Mouse (Mus musculus) kidney, postnatal 36 days (tissue): ENCODE results near the gene Cwc27.

Source experiments
- DNase-seq, 2 experiments: peaks; one replicate each; pipeline ENCODE4 v3.0.0; 2021 to 2022; ENCODE audit warnings: mixed read lengths in 2 of 2

Cwc27 gene

DNA sequence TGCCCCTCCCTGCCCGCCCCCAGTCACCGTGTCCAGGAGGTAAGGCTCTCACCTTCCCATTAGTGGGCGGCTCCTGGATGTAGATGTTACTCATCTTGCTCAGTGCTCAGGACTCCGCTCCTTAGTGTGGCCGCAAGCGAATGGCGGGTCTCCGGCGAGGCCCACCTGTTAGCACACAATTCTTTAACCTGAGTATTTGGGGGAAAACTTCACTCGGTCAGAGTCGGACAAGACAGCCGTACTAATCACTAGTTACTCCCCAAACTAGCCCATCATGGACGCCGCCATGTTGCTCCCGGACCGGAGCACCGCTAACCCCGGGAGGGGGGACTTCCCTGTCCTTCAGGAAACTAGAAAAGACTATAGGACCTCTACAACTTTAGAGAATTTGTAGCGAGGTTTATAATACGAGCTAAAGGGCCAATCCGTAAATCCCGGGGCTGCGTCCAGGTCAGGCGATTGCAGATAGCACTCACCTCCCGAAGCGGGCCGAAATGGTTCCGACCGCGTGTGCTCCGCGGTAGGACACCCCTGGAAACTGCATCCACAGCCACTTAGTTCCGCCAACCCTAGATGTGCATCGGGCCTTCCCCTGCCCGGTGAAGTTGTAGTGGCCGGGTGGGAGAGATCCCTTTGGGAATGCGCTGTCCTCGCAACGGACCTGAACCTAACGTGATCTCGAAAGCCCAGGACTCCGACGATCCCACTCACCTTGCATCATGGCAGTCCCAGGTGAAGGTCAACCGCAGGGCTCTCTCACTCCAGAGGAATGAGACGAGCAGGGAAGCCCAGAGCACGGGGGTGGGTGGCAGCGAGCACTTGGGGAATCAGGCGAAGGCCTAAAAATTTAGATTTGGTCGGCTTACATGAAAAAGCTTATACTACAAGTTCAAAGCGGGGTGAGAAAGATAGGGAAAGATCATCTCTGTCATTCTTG is at the start of gene Cwc27:
Gene Cwc27, minus strand, starts transcription at position 508 of the 937 bp plus-strand sequence.
- DNase-seq: peak; percentile 74 to 85

DNA sequence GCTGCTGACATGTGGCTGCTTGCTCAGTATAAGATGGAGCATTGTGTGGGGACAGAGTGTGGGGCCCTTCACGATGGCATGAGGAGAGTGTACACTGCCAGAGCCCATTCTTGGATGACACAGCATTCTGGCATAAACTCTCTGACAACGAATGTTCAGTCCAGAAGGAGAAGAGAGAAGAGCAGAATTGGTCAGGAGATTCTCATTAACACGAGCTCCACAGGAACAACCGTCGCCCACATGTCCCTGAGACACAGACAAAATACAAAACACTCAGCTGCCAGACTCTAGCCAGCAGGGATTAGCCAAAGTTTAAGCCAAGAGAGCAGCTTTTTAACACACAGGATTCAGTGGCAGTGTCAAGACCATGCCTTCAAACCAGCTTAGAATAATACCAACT is 49.8 kb upstream of the Cwc27 start:
- no peak for DNase-seq

DNA sequence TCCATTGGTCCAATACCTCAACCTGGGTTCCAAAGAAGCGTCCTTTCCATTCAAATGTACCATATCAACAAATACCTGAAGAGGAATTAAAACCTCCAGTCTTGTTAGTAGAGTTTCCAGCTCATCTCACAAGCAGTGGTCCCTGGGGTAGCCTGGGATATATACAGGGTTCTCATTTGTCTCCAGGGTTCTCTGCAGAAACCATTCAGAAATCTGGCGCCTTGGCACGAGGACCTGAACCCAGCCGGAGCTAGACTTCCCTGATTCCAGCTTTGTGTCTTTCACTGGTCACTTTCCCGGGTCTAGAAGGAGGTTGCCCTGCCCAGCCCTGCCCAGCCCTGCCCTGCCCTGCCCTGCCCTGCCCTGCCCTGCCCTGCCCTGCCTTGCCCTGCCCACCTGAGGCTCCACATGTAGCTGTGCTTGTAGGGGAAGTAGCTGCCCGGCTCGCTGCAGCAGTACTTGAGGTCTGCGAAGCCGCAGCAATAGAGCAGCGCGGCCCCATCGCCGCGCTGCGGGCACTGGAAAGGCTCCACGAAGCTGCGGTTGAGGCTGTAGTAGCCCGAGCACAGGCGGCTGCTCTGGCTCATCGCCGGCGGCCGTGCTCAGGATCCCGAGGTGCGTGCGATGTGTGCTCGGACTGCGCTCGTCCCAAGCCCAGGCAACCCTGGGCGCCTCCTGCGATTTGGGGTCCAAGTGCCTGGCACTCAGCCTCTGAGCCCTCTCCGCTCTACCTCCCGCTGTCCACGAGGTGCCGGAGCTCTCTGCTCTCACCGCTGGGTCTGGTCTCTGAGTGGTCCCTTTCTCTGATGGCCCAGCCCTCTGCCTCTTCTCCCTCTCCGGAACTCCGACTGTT is 46.4 kb upstream of the Cwc27 start, which contains the start of gene Shisal2b:
Gene Shisal2b, minus strand, starts transcription at position 767 of the 853 bp plus-strand sequence.
- peak; percentile 1 to 46 for DNase-seq

DNA sequence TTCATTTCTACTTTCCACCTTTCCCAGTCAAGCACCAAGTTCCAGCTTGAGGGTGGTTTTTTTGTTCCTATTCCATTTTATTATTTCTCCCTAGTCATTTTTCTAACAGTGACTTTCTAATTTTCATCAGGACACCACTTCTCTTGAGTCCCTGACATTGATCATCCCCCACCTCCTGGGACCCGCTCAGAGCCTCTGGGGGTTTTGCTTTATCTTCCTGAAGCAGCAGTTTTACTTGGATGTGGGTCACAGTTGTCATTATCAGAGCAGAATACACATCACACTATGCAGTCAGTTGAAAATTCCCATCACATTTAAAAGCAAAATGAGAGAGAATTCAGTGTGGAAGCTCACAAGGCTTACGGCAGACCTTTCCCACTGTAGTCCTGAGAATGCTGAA is 36.7 kb upstream of the Cwc27 start:
- no peak for DNase-seq

DNA sequence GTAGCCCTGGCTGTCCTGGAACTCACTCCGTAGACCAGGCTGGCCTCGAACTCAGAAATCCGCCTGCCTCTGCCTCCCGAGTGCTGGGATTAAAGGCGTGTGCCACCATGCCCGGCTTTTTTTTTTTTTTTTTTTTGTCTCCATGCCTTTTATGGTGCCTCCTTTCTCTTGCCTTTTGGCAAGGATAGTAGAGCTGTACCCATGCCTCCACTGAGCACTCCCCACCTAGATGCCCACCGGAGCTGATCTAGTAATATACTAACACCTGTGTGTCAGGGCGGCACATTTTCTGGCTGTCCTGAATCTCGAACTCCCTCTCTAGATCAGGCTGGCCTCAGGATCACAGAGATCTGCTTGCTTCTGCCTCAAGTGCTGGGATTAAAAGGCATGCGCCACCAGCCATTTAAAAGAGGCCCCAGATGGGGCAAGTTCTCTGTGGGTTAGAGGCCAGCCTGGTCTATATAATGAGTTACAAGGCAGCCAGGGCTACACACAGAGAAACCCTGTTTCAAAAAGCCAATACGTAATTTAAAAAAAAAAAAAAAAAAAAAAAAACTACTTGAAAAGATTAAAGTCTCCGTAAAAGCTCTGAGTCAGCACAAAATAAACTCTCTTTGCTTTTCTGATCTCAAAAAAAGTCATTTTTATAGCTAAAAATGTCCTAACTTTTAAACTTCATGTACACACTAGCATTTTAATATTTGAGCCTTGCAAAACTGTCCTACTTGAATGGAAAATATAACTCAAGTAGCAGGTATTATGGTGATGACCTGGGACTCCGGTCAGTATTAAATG is 26.6 kb upstream of the Cwc27 start:
- no peak for DNase-seq

DNA sequence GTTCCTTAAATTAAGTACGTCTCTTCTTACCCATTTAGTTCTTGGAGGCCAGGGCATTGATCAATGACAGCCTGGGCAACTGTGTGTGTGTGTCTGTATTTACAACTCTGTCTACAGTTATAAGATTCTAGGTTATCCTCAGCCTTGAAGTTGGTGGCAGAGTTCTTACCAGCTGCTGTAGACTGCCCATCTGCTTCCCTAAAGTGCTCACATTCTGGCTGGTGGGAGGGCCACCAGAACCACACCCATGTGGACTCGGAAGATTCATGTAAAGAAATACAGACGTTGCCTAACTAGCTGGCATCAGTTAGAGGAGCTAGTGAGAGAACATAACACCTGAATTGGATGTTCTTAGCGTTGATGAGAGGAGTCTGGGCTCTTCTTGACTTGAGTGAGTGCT is 25.0 kb upstream of the Cwc27 start:
- no peak for DNase-seq

DNA sequence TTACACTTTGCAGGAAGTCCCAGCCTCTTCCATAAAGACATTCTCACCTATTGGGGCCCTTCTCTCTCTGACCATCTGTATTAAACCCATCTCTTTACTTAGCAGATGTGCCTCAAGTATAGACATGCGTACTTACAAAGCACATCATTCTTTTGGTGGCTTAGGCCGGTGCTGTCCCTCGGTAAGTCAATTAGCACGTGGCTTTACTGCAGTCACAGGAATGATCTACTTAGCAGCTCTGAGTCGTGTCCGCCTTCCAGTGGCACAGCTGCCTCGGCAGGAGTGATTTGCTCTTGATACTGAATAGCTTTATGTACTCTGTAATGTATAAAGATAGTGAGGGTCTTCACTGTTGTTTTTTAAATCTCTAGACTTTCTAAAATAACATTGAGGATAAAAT is 20.7 kb upstream of the Cwc27 start:
- DNase-seq: no peak

DNA sequence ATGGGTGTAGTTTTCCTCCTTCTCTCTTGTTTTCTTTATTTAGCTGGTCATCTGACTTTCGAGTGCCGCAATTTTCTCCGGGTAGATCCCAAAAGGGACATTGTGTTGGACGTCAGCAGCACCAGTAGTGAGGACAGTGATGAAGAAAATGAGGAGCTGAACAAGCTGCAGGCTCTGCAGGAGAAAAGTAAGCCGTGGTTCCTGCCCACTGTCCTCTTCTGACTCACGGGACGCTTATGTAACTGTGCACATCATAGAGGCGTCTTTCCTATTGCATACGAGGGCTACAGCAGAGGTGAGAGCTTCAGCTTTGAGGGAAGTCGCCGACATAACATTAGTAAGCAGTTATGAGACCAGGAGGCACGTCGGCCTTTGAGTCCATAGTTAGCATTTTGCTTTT is 15.9 kb upstream of the Cwc27 start:
- DNase-seq: no peak

DNA sequence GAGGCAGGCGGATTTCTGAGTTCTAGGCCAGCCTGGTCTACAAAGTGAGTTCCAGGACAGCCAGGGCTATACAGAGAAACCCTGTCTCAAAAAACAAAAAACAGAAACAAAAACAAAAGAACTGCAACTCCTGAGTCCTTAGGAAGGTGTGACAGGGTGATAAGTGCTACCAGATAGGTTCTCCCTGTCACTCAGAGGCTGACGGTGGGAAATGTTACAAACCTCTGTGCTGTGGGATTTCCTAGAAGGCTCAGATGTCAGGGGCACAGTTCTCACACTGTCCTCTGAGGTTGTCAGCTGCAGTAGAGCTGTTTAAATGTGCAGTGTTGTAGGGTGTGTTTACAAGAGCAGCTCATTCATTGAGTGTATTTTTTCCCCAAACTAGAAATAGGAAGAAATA is 8.5 kb upstream of the Cwc27 start:
- DNase-seq: no peak

DNA sequence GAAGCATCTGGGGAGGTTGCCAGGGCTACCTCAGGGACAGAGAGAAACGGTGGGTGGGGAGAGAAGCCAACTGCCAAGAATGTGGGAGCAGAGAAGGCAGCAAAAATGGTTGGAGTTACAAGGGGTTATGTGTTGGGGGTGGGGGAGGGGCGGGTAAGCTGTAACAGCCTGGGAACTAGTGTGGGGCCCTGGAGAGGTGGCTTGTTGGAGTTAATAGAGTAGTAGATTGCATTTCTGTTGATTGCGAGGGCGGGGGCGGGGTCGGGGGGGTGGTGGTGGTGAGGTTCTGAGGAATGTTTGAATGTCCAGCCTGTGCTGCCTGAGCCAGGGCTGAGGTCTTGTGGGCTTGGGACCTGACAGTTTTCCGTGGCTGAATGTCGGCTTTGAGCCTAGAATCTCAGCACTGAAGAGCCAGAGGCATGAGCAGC is 5.5 kb upstream of the Cwc27 start:
- no peak for DNase-seq

DNA sequence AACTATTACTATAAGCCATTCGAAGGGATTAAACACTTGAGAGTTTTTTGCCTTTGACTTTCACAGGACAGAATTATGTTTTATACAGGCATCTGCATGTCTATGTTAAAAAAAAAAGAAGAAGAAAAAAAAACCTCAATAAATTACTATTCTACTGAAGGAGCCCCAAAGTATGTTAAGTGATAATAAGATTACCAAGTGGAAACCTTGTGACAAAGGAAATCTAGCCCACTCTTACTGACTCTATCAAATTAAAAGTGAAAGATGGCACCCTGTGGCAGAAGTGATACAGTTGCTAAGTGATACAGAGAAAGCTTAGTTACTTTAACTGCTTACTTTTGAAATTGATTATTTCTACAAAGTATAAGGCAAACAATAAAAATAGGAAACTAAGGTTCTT is 5.0 kb upstream of the Cwc27 start:
- DNase-seq: no peak

DNA sequence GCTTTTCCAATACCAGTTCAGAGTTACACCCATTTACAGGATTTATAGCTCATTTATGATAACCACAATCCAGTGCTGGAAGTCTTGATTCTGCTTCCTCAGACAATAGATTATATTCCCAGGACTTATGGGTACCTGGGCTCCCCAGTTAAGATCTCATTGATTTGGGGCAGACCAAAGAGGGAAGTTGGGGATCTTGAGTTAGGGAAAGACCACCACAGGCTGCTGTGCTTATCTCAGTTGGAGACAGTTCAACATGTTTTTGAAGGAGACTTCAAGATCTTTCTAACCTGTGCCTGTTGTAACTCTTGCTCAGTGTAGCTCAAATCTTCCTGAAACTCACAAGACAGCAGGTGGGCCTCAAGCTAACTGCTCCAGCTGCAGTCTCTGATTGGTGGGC is 4.2 kb upstream of the Cwc27 start:
- no peak for DNase-seq

DNA sequence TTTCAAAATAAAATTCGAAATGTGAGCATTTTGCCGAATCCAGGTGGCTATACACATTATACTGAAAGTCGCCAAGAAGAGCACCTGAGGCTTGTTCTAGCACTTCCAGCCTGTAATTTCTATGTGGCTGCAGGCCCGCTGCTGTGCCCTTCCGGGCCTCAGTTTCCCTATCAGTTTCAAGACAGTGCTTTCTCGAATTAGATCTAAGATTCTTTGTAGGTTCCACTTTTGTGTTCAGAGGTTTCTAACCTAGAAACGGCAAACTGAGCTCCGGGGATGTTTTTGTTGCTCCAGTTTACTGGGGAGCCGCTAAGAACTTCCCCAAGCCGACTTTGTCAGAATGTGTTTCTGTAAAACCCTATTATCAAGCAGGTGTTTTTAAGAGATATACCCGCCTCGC is 754 bp upstream of the Cwc27 start:
- DNase-seq: peak in 1 of 2 experiments; percentile 19

DNA sequence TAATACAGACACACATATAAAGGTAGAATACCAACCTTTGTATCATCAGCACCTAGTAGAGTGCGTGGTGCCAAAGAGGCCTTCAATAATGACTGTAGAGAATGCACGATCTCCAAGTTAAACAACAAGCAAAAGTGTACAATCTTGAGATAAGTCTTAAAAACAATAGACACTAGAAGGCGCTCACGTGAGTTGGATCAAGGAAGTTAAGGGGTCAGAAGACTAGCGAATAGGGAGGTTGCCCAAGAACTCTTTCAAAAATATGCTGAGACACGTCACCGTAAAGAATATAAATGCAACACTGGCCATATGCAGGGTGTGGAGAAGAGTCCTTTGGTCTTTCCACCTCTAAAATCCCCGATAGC is 690 bp downstream of the Cwc27 start:
- peak in 1 of 2 experiments; percentile 13 for DNase-seq

DNA sequence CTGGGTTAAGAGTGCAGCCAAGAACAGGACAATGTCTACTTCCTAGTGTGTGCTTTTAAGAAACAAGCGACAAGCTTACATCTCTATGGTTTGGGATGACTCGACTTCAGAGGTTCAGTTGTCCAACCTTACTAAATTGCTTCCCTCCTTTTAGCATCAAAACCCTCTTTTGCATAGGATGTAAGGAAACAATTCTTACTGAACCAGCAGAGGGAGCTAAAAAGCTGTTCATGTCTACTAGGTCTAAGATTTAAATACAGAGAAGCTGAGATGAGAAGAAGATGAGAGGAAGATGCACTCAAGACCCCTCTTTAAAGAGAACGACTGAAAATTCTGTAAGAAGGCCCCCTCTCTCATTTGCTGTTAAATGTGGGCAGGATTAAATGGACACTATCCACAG is 11.3 kb downstream of the Cwc27 start:
- DNase-seq: peak in 1 of 2 experiments; percentile 32

DNA sequence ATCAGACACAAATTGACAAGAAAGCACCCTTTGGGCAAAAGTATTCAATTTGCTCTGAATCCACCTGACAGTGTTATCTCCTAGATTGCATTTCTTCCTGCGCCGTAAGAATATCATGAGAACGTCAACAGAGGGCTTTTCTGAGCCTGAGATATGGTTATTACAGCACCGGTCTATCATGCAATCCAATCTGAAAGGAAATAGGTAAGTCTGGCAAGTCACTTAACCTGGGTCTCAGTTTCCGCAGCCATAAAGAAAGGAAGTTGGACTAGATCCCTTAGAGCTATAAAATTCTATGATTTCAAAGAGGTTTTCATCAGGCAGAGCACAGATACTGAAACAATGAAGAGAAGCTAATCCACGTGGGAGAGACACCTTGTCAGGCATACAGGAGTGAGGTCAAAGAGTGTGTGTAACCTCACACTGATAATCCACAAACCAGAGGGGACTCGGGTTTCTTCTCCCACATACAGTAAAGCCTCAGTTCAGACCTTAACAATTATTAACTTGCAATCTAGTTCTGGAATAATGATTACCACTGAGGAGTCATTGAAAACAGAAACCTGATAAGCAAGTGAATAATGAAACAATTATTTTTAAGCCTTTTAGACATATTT is 17.3 kb downstream of the Cwc27 start:
- DNase-seq: no peak

DNA sequence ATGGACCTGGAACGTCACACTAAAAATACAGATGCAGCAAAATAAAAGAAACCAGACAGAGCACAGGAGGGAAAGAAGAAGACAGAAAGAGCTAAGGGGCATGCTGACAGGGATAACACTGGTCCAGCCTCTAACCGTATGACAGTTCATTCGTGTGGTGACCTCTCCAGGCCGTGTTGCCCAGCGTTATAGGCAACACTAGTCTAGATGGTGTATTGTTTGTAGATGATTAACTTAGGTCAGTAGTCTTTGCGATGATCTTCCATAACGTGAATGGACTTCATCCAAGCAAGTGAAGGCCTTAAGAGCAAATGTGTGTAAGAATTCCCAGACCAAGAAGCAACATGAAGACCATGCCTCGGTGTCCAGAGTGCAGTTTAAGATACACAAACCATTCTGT is 17.9 kb downstream of the Cwc27 start:
- no peak for DNase-seq

DNA sequence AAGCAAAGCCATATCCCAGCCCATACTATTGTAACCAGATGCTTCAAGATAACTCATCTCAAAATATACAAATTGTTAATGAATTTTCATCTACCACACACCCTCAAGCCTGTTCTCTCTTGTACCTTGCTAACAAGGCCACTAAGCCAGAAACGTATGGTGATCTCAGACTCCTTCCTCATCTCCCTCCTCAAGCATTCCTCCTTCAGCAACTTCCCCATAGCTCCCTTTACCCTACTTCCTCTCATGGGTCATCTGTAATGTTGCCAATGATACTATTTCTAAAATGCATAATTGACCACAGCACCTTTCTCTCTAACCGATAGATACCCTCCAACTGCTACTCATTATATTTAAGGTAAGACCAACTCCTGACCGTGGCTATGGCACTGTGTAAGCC is 22.5 kb downstream of the Cwc27 start:
- DNase-seq: no peak

DNA sequence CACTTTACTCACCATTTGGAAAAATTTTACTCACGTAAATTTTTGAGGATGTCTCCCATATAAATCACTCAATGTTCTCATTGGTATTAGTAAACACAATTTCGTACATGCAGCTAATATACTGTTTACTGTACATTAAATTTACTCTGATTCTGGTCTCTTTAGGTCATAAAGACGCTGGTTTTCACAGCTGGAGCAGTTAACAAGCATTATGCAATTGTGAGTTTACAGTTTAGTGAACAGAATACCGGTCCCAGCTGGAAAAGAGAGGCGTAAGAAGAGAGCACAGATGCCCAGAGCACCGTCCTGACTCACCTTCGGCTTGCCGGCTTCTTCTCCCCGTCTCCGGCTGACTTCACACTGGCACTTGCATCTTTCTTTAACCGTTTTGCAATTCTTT is 24.8 kb downstream of the Cwc27 start, which contains the start of gene Srek1ip1:
Gene Srek1ip1, plus strand, starts transcription at position 301 of the 400 bp plus-strand sequence.
- no peak for DNase-seq

DNA sequence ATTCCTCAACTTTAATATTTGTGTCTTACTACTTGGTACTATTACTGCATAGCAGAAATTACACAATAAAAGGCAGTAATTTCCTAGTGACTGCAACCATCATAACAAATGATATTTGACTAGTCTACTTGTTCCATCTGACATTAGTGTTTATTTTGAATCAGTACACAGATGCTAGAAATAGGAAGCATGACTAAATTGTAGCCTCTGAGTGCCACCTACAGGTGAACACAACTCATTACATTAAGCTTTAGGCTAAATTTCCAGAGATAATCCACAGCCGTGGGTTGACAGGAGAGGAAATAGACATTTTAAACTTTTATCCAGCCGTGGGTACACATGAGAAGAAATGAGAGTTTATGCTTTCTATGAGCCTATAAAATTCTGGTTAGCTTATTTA is 27.3 kb downstream of the Cwc27 start:
- DNase-seq: peak; percentile 31 to 34

DNA sequence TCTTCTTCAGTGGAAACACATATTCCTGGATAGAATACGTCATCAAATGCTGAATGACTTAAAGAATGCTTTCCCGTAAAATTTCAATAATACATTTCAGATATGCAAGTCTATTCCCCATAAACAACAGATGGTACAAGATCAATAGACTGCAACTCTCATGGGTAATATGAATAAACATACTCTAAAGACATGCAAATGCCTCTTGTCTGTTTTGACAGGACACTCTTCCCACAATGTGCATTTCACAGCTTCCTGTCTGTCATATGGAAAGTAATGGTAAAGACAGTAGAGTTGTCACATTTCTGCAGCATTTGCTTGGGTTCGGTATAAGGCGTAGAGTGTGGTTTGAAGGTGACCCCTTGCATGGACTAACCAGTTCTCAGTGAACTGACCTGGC is 29.7 kb downstream of the Cwc27 start:
- DNase-seq: no peak

DNA sequence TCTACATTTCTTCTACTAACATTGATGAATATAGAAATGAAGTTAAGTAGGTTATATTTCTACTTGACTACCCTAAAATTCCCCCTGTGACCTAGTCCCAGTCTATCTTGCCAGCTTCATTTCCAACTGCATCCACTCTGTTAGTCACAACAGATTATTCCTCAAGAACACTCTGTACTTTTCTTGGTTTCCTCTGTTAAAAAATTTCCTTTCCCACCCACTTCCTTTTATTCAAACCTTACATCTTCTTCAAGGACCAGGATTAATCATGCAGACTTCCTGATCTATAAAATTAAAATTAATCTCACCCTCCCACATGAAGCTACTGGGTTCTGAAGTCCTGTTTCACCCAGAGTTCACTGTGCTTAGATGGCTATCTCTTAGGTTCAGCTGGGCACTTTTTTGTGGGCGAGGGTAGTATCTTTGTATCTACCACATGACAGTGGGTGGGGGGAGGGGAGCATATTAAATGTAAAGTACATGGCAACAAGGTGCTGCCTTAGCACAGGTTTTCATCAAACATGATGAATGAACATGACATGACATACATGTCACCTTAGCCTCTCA is 37.8 kb downstream of the Cwc27 start:
- DNase-seq: peak in 1 of 2 experiments; percentile 24
